Mouse (Mus musculus) activated CD4-positive, CD25-positive, alpha-beta regulatory T cell, adult 4 months (primary cell): ENCODE data around the gene Lepr. TPM values are rescaled to one million over a fixed set of nuclear protein-coding genes. Genes with fewer than 3 reads are reported as not detected.

Experiments
- ATAC-seq: one replicate; pipeline ENCODE4 v1.8.0; 2017
- polyA plus RNA-seq, 2 experiments: library from polyadenylated mRNA; unstranded; fragments of 100-300 nt; shearing (Covaris generic); gene quantifications; one replicate each; pipeline ENCODE4 v1.2.1; 2017

Lepr gene
- 1 to 10 TPM in 1 of 2 experiments, not detected in 1; 1.2 TPM for polyA plus RNA-seq

- ATAC-seq: no peak
Measured at GRCm38 (mm10) chr4:101717367-101718121, at the start of gene Lepr. Gene Lepr, plus strand, starts transcription at chr4:101717404.

- ATAC-seq: no peak
Measured at GRCm38 (mm10) chr4:101669161-101669560, 48.0 kb upstream of the Lepr start.

- no peak for ATAC-seq
Measured at GRCm38 (mm10) chr4:101669811-101670210, 47.4 kb upstream of the Lepr start.

- no peak for ATAC-seq
Measured at GRCm38 (mm10) chr4:101674790-101675189, 42.4 kb upstream of the Lepr start.

- ATAC-seq: no peak
Measured at GRCm38 (mm10) chr4:101675726-101676125, 41.5 kb upstream of the Lepr start.

- ATAC-seq: no peak
Measured at GRCm38 (mm10) chr4:101682620-101683019, 34.6 kb upstream of the Lepr start.

GRCm38 (mm10) chr4:101683086-101683485 is 34.1 kb upstream of the Lepr start:
- ATAC-seq: no peak

GRCm38 (mm10) chr4:101684821-101685220 is 32.4 kb upstream of the Lepr start:
- no peak for ATAC-seq

- no peak for ATAC-seq
Measured at GRCm38 (mm10) chr4:101686227-101686810, 30.9 kb upstream of the Lepr start.

- no peak for ATAC-seq
Measured at GRCm38 (mm10) chr4:101689241-101689640, 28.0 kb upstream of the Lepr start.

- ATAC-seq: no peak
Measured at GRCm38 (mm10) chr4:101689645-101690044, 27.6 kb upstream of the Lepr start.

- no peak for ATAC-seq
Measured at GRCm38 (mm10) chr4:101692892-101693291, 24.3 kb upstream of the Lepr start.

GRCm38 (mm10) chr4:101694529-101694928 is 22.7 kb upstream of the Lepr start:
- no peak for ATAC-seq

GRCm38 (mm10) chr4:101697236-101697635 is 20.0 kb upstream of the Lepr start:
- no peak for ATAC-seq

- no peak for ATAC-seq
Measured at GRCm38 (mm10) chr4:101699423-101699822, 17.8 kb upstream of the Lepr start.

GRCm38 (mm10) chr4:101700892-101701640 is 16.1 kb upstream of the Lepr start:
- no peak for ATAC-seq

- ATAC-seq: no peak
Measured at GRCm38 (mm10) chr4:101705325-101705724, 11.9 kb upstream of the Lepr start.

GRCm38 (mm10) chr4:101707234-101707633 is 10.0 kb upstream of the Lepr start:
- no peak for ATAC-seq

- ATAC-seq: no peak
Measured at GRCm38 (mm10) chr4:101707953-101708352, 9.3 kb upstream of the Lepr start.

- no peak for ATAC-seq
Measured at GRCm38 (mm10) chr4:101710361-101710760, 6.8 kb upstream of the Lepr start.

- no peak for ATAC-seq
Measured at GRCm38 (mm10) chr4:101711100-101711499, 6.1 kb upstream of the Lepr start.

- no peak for ATAC-seq
Measured at GRCm38 (mm10) chr4:101712563-101712962, 4.6 kb upstream of the Lepr start.

- no peak for ATAC-seq
Measured at GRCm38 (mm10) chr4:101715302-101715701, 1.9 kb upstream of the Lepr start.

- no peak for ATAC-seq
Measured at GRCm38 (mm10) chr4:101715805-101716204, 1.4 kb upstream of the Lepr start.
